Mouse (Mus musculus) mature B cell (primary cell): ENCODE measurements around the gene Aldoc.
"Not testable (repeated sequence)": the region's sequence is repeated elsewhere in the genome, so short reads cannot be mapped to it uniquely, and the experiment has no call there.

Experiments
- in situ Hi-C: fragments of 300-500 bp; cut with MboI; formaldehyde crosslinking; loops from 2 replicates; pipeline ENCODE4 v1.14.3; 2019

Gene Aldoc

GRCm38 (mm10) chr11:78322860-78323259 is at the start of gene Aldoc:
Gene Aldoc (plus strand): TSS chr11:78322968.
- in situ Hi-C loops: no loop called here

- in situ Hi-C loops: no loop called here
These were observed 47.2 kb upstream of the Aldoc start for GRCm38 (mm10) chr11:78275596-78275995.

GRCm38 (mm10) chr11:78276169-78276568 is 46.6 kb upstream of the Aldoc start:
- in situ Hi-C loops: not testable (repeated sequence)

GRCm38 (mm10) chr11:78278853-78279252 is 43.9 kb upstream of the Aldoc start:
- in situ Hi-C loops: no loop called here

GRCm38 (mm10) chr11:78279586-78279985 is 43.2 kb upstream of the Aldoc start:
- in situ Hi-C loops: no loop called here

- in situ Hi-C loops: no loop called here
These were observed 33.5 kb upstream of the Aldoc start for GRCm38 (mm10) chr11:78289146-78289763.

- in situ Hi-C loops: no loop called here
These were observed 32.1 kb upstream of the Aldoc start, which contains the start of gene BC030499 for GRCm38 (mm10) chr11:78290654-78291053. Gene BC030499 (plus strand): TSS chr11:78290841.

GRCm38 (mm10) chr11:78294585-78294984 is 28.2 kb upstream of the Aldoc start:
- in situ Hi-C loops: no loop called here

GRCm38 (mm10) chr11:78300917-78301316 is 21.9 kb upstream of the Aldoc start:
- in situ Hi-C loops: no loop called here

GRCm38 (mm10) chr11:78301357-78302084 is 21.2 kb upstream of the Aldoc start, which contains the start of gene Spag5:
Gene Spag5 (plus strand): TSS chr11:78301529.
- in situ Hi-C loops: no loop called here

GRCm38 (mm10) chr11:78305272-78305671 is 17.5 kb upstream of the Aldoc start:
- in situ Hi-C loops: no loop called here

- in situ Hi-C loops: no loop called here
These were observed 11.8 kb upstream of the Aldoc start for GRCm38 (mm10) chr11:78310861-78311511.

- in situ Hi-C loops: no loop called here
These were observed 9.1 kb upstream of the Aldoc start for GRCm38 (mm10) chr11:78313662-78314061.

GRCm38 (mm10) chr11:78318411-78318810 is 4.4 kb upstream of the Aldoc start:
- in situ Hi-C loops: no loop called here

GRCm38 (mm10) chr11:78322076-78322831 is 514 bp upstream of the Aldoc start:
- in situ Hi-C loops: no loop called here

GRCm38 (mm10) chr11:78324000-78324785 is 1.4 kb downstream of the Aldoc start:
- in situ Hi-C loops: no loop called here

- in situ Hi-C loops: no loop called here
These were observed 2.2 kb downstream of the Aldoc start for GRCm38 (mm10) chr11:78324965-78325364.

- in situ Hi-C loops: no loop called here
These were observed 4.4 kb downstream of the Aldoc start for GRCm38 (mm10) chr11:78327215-78327614.

GRCm38 (mm10) chr11:78327634-78328511 is 5.1 kb downstream of the Aldoc start, which contains the start of gene Pigs:
Gene Pigs (plus strand): TSS chr11:78328415.
- in situ Hi-C loops: no loop called here

- in situ Hi-C loops: no loop called here
These were observed 5.8 kb downstream of the Aldoc start for GRCm38 (mm10) chr11:78328512-78329056.
